Mouse (Mus musculus): ENCODE results near the gene Arhgef28. TPM values are rescaled to one million over a fixed set of nuclear protein-coding genes. Genes with fewer than 3 reads are reported as not detected.
A peak's percentile ranks its signal among the peaks of the same experiment; 100 is the strongest.

Gene Arhgef28
- polyA plus RNA-seq, 1 experiment from 2014 or later, result 10.8 TPM

DNA sequence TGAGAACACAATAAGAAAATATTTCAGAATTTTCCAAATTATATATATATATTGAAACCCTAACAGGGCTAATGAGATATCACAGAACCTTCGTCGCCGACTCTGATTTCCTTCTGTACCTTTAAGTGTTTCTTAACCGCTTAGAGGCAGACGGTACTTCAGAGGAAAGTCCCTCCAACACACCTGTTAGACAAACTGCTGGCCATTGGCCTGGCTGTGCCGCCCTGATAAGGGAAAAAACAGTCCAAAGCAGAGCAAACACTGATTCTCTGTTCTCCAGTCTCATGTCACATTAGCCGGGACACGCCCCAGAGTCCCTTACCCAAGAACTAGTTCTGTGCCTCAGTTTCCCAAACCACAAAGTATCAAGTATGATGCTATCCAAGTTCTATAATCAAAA lies 1.9 kb downstream of the Arhgef28 start:
- Histone ChIP-seq H3K27me3 (ENCODE audit: control insufficient read depth, insufficient read depth, low read length) (peaks cover 3% of the 10 kb centered on the region; the same call in 1 of the 2 replicates), H3K36me3 (ENCODE audit: control insufficient read depth, insufficient read depth, low read length) (no peaks in the 10 kb centered on the region), H3K4me1 (ENCODE audit: control insufficient read depth in 2 of 2, insufficient read depth in 2 of 2, low read length in 2 of 2) (peaks cover 9 to 16% of the 10 kb centered on the region in 2 experiments), H3K27ac (replicated peaks in 1 of 2; ENCODE audit: control insufficient read depth in 1 of 2, insufficient read depth in 1 of 2, low read depth in 2 of 2, low read length in 2 of 2) (no peak overlapping the region), H3K4me2 (ENCODE audit: low read length) (no peak overlapping the region), H3K4me3 (ENCODE audit: control insufficient read depth in 1 of 2, insufficient read depth in 1 of 2, low read depth in 1 of 2, low read length in 2 of 2) (no peak overlapping the region), H3K9ac (ENCODE audit: low read length) (no peak overlapping the region), H3K9me3 (ENCODE audit: control insufficient read depth, low read length) (no peaks in the 10 kb centered on the region)
- 86% methylated on average over 8 of the region's 8 CpGs for WGBS
- ATAC-seq (ENCODE audit: insufficient number of reproducible peaks, insufficient read depth, low FRiP score, low read depth), result no peak

DNA sequence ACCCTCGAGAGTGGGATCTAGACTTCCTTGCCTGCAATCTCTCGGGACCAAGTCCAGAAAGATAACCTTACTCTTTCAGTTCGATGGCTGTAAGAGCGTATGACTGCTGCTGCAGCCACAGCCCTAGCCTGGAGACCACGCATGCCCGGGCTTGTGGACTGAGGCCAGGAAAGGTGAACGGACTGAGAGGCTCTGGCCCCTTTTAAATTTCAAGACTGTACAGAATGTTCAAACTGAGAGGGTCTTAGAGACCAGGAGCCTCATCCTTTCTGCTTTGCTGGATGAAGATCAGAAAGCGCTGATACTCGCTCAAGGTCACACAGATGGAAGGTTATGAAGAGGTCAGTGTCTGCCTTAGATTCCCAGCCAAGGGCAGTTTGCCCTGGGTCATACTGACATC lies 4.8 kb downstream of the Arhgef28 start:
- Histone ChIP-seq H3K4me2 (ENCODE audit: low read length) (peak overlapping the region; percentile 44), H3K9ac (ENCODE audit: low read length) (peak overlapping the region; percentile 6; the same call in 1 of the 2 replicates), H3K27ac (replicated peaks in 1 of 2; ENCODE audit: control insufficient read depth in 1 of 2, insufficient read depth in 1 of 2, low read depth in 2 of 2, low read length in 2 of 2) (peak overlapping the region in 1 of 2 experiments; percentile 6; a peak in 1 of 4 replicates), H3K9me3 (ENCODE audit: control insufficient read depth, low read length) (no peaks in the 10 kb centered on the region), H3K27me3 (ENCODE audit: control insufficient read depth, insufficient read depth, low read length) (no peaks in the 10 kb centered on the region), H3K4me3 (ENCODE audit: control insufficient read depth in 1 of 2, insufficient read depth in 1 of 2, low read depth in 1 of 2, low read length in 2 of 2) (no peak overlapping the region), H3K4me1 (ENCODE audit: control insufficient read depth in 2 of 2, insufficient read depth in 2 of 2, low read length in 2 of 2) (peaks cover 9 to 16% of the 10 kb centered on the region in 2 experiments), H3K36me3 (ENCODE audit: control insufficient read depth, insufficient read depth, low read length) (no peaks in the 10 kb centered on the region)
- no peak for ATAC-seq (ENCODE audit: insufficient number of reproducible peaks, insufficient read depth, low FRiP score, low read depth)
- WGBS, result 17% methylated on average over 9 of the region's 9 CpGs

DNA sequence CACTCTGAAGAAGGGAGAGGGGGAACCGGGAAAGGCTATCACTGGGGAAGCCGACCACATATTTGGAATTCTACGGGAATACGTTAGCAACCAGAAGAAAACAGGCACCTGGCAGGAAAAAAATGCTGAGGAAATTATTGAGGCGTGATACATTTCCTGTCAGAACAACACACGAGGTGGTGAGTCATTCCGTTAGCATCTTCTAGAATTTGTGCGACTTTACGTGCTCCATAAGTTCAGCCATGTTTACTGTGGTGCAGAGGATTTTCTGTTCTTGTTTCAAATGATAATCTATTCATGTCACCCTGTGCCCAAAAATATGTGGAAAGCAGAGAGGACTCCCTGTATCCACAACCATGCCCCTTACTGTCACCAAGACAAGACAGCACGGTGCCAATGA lies 13.6 kb downstream of the Arhgef28 start:
- Histone ChIP-seq H3K9me3 (ENCODE audit: control insufficient read depth, low read length) (no peaks in the 10 kb centered on the region), H3K4me2 (ENCODE audit: low read length) (0 out of 2 replicates have a peak overlapping the region, but pooled peaks have one; percentile 2), H3K36me3 (ENCODE audit: control insufficient read depth, insufficient read depth, low read length) (no peaks in the 10 kb centered on the region), H3K4me1 (ENCODE audit: control insufficient read depth in 2 of 2, insufficient read depth in 2 of 2, low read length in 2 of 2) (peaks cover 0 to 6% of the 10 kb centered on the region in 2 experiments; a peak in 3 of 4 replicates), H3K27ac (replicated peaks in 1 of 2; ENCODE audit: control insufficient read depth in 1 of 2, insufficient read depth in 1 of 2, low read depth in 2 of 2, low read length in 2 of 2) (peak overlapping the region; percentile 38 to 49; a peak in 1 of 4 replicates), H3K27me3 (ENCODE audit: control insufficient read depth, insufficient read depth, low read length) (no peaks in the 10 kb centered on the region), H3K4me3 (ENCODE audit: control insufficient read depth in 1 of 2, insufficient read depth in 1 of 2, low read depth in 1 of 2, low read length in 2 of 2) (no peak overlapping the region), H3K9ac (ENCODE audit: low read length) (no peak overlapping the region)
- 33% methylated on average over 10 of the region's 10 CpGs for WGBS
- ATAC-seq (ENCODE audit: insufficient number of reproducible peaks, insufficient read depth, low FRiP score, low read depth), result no peak

DNA sequence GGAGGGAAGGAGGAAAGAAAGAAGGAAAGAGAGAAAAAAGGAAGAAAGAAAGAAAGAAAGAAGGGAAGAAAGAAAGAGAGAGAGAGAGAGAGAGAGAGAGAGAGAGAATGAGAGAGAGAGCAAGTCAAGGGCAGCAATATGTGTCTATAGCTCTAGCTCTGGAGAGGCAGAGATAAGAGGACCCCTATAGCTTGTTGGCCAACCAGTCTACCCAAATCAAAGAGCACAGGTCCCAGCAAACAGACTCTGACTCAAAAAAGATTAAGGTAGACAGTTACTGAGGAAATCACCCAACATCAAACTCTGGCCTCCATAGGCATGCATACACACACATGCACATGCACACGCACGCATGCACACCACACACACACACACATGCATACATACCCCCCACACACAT lies 17.7 kb downstream of the Arhgef28 start:
- ATAC-seq (ENCODE audit: insufficient number of reproducible peaks, insufficient read depth, low FRiP score, low read depth), result no peak
- Histone ChIP-seq H3K9me3 (ENCODE audit: control insufficient read depth, low read length) (no peaks in the 10 kb centered on the region), H3K36me3 (ENCODE audit: control insufficient read depth, insufficient read depth, low read length) (no peaks in the 10 kb centered on the region), H3K27ac (replicated peaks in 1 of 2; ENCODE audit: control insufficient read depth in 1 of 2, insufficient read depth in 1 of 2, low read depth in 2 of 2, low read length in 2 of 2) (no peak overlapping the region), H3K4me3 (ENCODE audit: control insufficient read depth in 1 of 2, insufficient read depth in 1 of 2, low read depth in 1 of 2, low read length in 2 of 2) (no peak overlapping the region), H3K9ac (ENCODE audit: low read length) (no peak overlapping the region), H3K4me1 (ENCODE audit: control insufficient read depth in 2 of 2, insufficient read depth in 2 of 2, low read length in 2 of 2) (peaks cover 10 to 13% of the 10 kb centered on the region in 2 experiments; a peak in 3 of 4 replicates), H3K27me3 (ENCODE audit: control insufficient read depth, insufficient read depth, low read length) (no peaks in the 10 kb centered on the region), H3K4me2 (ENCODE audit: low read length) (no peak overlapping the region)
- 100% methylated on average over 2 of the region's 2 CpGs for WGBS

DNA sequence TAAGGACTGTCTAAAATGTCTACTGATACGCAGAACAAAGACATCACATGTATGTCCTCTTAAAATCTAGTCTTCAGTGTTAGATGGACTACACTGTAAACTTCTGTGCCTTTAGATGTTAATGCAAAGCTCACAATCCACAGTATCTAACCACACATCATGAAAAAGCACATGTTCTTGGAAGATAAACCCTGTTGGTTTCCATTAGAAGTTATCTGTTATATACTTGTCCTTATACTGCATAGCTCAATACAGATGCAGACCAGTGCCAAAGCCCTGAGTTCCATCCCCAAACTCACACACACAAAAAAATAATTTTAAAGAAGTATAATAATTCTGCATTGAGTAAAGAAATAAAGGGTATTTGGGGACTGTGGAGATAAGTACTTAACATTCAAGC lies 18.3 kb downstream of the Arhgef28 start:
- Histone ChIP-seq H3K9me3 (ENCODE audit: control insufficient read depth, low read length) (no peaks in the 10 kb centered on the region), H3K4me1 (ENCODE audit: control insufficient read depth in 2 of 2, insufficient read depth in 2 of 2, low read length in 2 of 2) (peaks cover 10 to 13% of the 10 kb centered on the region in 2 experiments; a peak in 3 of 4 replicates), H3K36me3 (ENCODE audit: control insufficient read depth, insufficient read depth, low read length) (no peaks in the 10 kb centered on the region), H3K27me3 (ENCODE audit: control insufficient read depth, insufficient read depth, low read length) (no peaks in the 10 kb centered on the region), H3K27ac (replicated peaks in 1 of 2; ENCODE audit: control insufficient read depth in 1 of 2, insufficient read depth in 1 of 2, low read depth in 2 of 2, low read length in 2 of 2) (no peak overlapping the region), H3K4me3 (ENCODE audit: control insufficient read depth in 1 of 2, insufficient read depth in 1 of 2, low read depth in 1 of 2, low read length in 2 of 2) (no peak overlapping the region), H3K9ac (ENCODE audit: low read length) (no peak overlapping the region), H3K4me2 (ENCODE audit: low read length) (no peak overlapping the region)
- no peak for ATAC-seq (ENCODE audit: insufficient number of reproducible peaks, insufficient read depth, low FRiP score, low read depth)
- WGBS, result 95% methylated on average over 1 of the region's 1 CpGs

DNA sequence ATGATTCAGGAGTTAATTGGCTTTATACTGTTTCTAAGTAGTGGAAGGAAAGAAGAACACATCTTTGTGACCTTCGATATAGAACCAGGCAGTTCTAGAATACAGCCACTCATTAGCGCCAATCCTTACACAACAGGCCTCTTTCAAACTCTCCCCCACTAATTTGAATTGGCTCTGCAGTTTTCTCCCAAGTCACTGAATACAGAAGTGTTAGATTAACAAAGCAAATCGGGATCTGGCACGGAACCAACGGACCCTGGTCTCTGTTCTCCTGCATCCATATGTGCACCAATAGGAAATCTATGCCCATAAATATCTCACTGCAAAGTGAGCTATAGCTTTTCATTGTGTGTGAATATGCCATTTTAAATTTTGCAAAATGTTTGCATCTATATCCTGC lies 20.1 kb downstream of the Arhgef28 start:
- no peaks in the 10 kb centered on the region for H3K9me3 ChIP-seq (ENCODE audit: control insufficient read depth, low read length)
- H3K4me3 ChIP-seq (ENCODE audit: control insufficient read depth in 1 of 2, insufficient read depth in 1 of 2, low read depth in 1 of 2, low read length in 2 of 2), result no peak overlapping the region
- ATAC-seq (ENCODE audit: insufficient number of reproducible peaks, insufficient read depth, low FRiP score, low read depth), result no peak
- WGBS, result 84% methylated on average over 5 of the region's 5 CpGs
- peaks cover 4 to 13% of the 10 kb centered on the region in 2 experiments; a peak in 2 of 4 replicates for H3K4me1 ChIP-seq (ENCODE audit: control insufficient read depth in 2 of 2, insufficient read depth in 2 of 2, low read length in 2 of 2)
- no peak overlapping the region for H3K4me2 ChIP-seq (ENCODE audit: low read length)
- no peak overlapping the region for H3K27ac ChIP-seq (replicated peaks in 1 of 2; ENCODE audit: control insufficient read depth in 1 of 2, insufficient read depth in 1 of 2, low read depth in 2 of 2, low read length in 2 of 2)
- H3K27me3 ChIP-seq (ENCODE audit: control insufficient read depth, insufficient read depth, low read length), result no peaks in the 10 kb centered on the region
- no peaks in the 10 kb centered on the region for H3K36me3 ChIP-seq (ENCODE audit: control insufficient read depth, insufficient read depth, low read length)
- H3K9ac ChIP-seq (ENCODE audit: low read length), result no peak overlapping the region

DNA sequence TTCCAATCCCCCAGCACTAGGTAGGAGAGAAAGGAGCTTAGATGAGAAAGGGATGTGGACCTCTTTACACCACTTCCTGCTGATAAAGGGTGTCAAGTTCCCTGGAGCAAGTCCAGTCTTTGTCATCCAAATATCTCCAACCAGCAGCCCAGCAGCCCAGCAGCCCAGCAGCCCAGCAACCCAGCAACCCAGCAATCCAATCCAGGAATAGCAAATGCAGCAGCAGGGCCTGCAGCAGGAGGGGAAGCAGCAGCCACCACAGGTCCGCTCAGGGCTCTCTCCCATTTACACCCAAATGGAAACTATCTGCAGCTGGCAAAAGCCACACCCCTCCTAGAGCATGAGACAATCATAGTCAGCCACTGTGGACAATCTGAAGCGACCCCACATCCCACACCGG lies 21.6 kb downstream of the Arhgef28 start:
- Histone ChIP-seq H3K9me3 (ENCODE audit: control insufficient read depth, low read length) (no peaks in the 10 kb centered on the region), H3K9ac (ENCODE audit: low read length) (no peak overlapping the region), H3K36me3 (ENCODE audit: control insufficient read depth, insufficient read depth, low read length) (no peaks in the 10 kb centered on the region), H3K4me1 (ENCODE audit: control insufficient read depth in 2 of 2, insufficient read depth in 2 of 2, low read length in 2 of 2) (peaks cover 4 to 13% of the 10 kb centered on the region in 2 experiments; a peak in 2 of 4 replicates), H3K27me3 (ENCODE audit: control insufficient read depth, insufficient read depth, low read length) (no peaks in the 10 kb centered on the region), H3K4me2 (ENCODE audit: low read length) (0 out of 2 replicates have a peak overlapping the region, but pooled peaks have one; percentile 13), H3K4me3 (ENCODE audit: control insufficient read depth in 1 of 2, insufficient read depth in 1 of 2, low read depth in 1 of 2, low read length in 2 of 2) (no peak overlapping the region), H3K27ac (replicated peaks in 1 of 2; ENCODE audit: control insufficient read depth in 1 of 2, insufficient read depth in 1 of 2, low read depth in 2 of 2, low read length in 2 of 2) (0 out of 4 replicates have a peak overlapping the region, but pooled peaks of 1 of the 2 experiments have one; percentile 19)
- ATAC-seq (ENCODE audit: insufficient number of reproducible peaks, insufficient read depth, low FRiP score, low read depth), result no peak; the same call in 1 of the 2 replicates
- WGBS, result 25% methylated on average over 3 of the region's 3 CpGs
